Comparison of ENCODE assay signal across 24 mouse cellular contexts in the genomic region with DNA sequence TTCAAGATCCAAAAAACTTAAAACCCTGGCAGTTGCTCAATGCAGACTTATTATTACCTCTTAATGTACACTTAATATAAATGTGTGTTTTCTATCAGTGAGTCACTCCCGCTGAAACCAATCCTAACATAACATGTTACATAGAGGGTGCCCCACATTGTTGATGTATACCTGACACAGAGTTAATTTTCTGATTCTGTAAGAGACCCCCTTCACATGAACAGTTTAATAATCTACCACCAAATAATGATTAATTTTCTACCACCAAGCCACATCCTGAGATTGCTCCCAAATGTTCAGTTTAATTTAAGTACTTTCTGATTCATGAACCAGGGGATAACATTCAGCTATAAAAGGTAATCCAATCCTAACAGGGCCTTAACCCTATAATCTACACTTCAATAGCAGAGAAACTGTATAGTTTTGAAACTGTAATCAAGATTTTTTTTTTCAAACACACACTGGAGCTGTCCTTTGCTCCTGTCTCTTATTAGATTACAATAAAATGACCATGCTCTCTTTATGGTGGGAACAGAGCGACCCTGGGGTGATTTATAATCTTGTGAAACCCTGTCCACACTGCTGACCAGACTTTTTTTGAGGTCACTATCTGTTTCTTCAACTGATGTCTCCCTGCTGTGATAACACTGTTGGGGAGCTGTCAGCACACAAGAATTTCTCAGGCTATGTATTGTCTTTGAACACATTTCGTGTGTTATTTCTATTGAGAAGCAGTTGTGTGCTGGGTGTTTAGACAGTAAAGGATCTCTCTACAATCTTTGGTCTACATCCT. TPM values are rescaled to one million over a fixed set of nuclear protein-coding genes. Genes with fewer than 3 reads are reported as not detected.
A peak's percentile ranks its signal among the peaks of the same experiment; 100 is the strongest.
DNase-seq lines count a peak whose midpoint lies in the region; ATAC-seq lines count a peak whose summit lies in the region.
"Had no signal": no experiment of that assay in that cellular context is flagged by ENCODE, and none has a peak within 500 bp of the region (broad histone marks: within the 10 kb centered on the region; RNA-seq: fewer than 3 reads in every experiment).

No protein-coding gene starts in this region.

- peak; percentile 92 for ATAC-seq in kidney, embryonic 14.5 days (ENCODE audit: low FRiP score, low TSS enrichment)
- no peak for ATAC-seq in neural tube, embryonic 15.5 days (ENCODE audit: low FRiP score)
- ATAC-seq: CD4-positive, CD25-positive, alpha-beta regulatory T cell, adult 4 months; forebrain, embryonic 13.5 days; intestine, embryonic 16.5 days had no signal

- 18% methylated on average over 3 of the region's 3 CpGs for WGBS in kidney, embryonic 14.5 days
- WGBS in neural tube, embryonic 15.5 days = 37% methylated on average over 3 of the region's 3 CpGs

- no peak overlapping the region for H3K4me3 ChIP-seq in kidney, embryonic 14.5 days (ENCODE audit: low read length)
- H3K4me3 ChIP-seq in neural tube, embryonic 15.5 days (replicated peaks) = no peak overlapping the region
- H3K4me3 ChIP-seq: embryonic facial prominence, embryonic 15.5 days; forebrain, embryonic 13.5 days; heart, embryonic 15.5 days; hindbrain, embryonic 12.5 days; left cerebral cortex, adult 2 months; limb, embryonic 13.5 days; lung, embryonic 15.5 days had no signal

- H3K27ac ChIP-seq in kidney, embryonic 14.5 days (ENCODE audit: low read depth, low read length) = no peak overlapping the region
- no peak overlapping the region for H3K27ac ChIP-seq in neural tube, embryonic 15.5 days (replicated peaks)
- H3K27ac ChIP-seq: embryonic facial prominence, embryonic 15.5 days; forebrain, embryonic 13.5 days; heart, embryonic 15.5 days; hindbrain, embryonic 12.5 days; left cerebral cortex, adult 2 months; limb, embryonic 13.5 days; lung, embryonic 15.5 days had no signal

- H3K4me2 ChIP-seq in kidney, embryonic 14.5 days (replicated peaks; ENCODE audit: low read depth, low read length) = no peak overlapping the region
- no peak overlapping the region for H3K4me2 ChIP-seq in neural tube, embryonic 15.5 days
- H3K4me2 ChIP-seq: embryonic facial prominence, embryonic 15.5 days; forebrain, embryonic 13.5 days; hindbrain, embryonic 12.5 days; liver, embryonic 11.5 days; lung, embryonic 15.5 days had no signal

- no peaks in the 10 kb centered on the region for H3K27me3 ChIP-seq in kidney, embryonic 14.5 days (ENCODE audit: control insufficient read depth, insufficient read depth, low read length)
- no peaks in the 10 kb centered on the region for H3K27me3 ChIP-seq in neural tube, embryonic 15.5 days (replicated peaks)
- H3K27me3 ChIP-seq: embryonic facial prominence, embryonic 15.5 days; forebrain, embryonic 13.5 days; heart, embryonic 15.5 days; hindbrain, embryonic 12.5 days; limb, embryonic 13.5 days; lung, embryonic 15.5 days had no signal

- DNase-seq in kidney, adult 18-20 months = no peak
- peak; percentile 27 for DNase-seq in neural tube, embryonic 10.5 days (ENCODE audit: extremely low spot score, low spot score)
- peak; percentile 23 for DNase-seq in embryo, embryonic 11.5 days (ENCODE audit: low read depth, low spot score)
- DNase-seq in urinary bladder, postnatal 4 days (ENCODE audit: low spot score in 2 of 2) = no peak
- no peak for DNase-seq in left cerebral cortex, adult 18-20 months (ENCODE audit: low spot score in 2 of 2)
- DNase-seq: adrenal gland, postnatal 14 days; cerebellum, adult 11 months; cerebellum, adult 9-11 months; gastrocnemius, postnatal 10 days; kidney, postnatal 14 days; midbrain, embryonic 14.5 days; thymus, postnatal 4 days had no signal

- H3K9me3 ChIP-seq in kidney, embryonic 14.5 days (ENCODE audit: control insufficient read depth, low read length) = no peaks in the 10 kb centered on the region
- H3K9me3 ChIP-seq in neural tube, embryonic 15.5 days (replicated peaks) = no peaks in the 10 kb centered on the region
- H3K9me3 ChIP-seq: embryonic facial prominence, embryonic 15.5 days; forebrain, embryonic 13.5 days; heart, embryonic 15.5 days; hindbrain, embryonic 12.5 days; limb, embryonic 13.5 days; lung, embryonic 15.5 days had no signal

- H3K4me1 ChIP-seq in kidney, embryonic 14.5 days (ENCODE audit: control insufficient read depth, insufficient read depth, low read length) = peaks cover 16% of the 10 kb centered on the region; the same call in 1 of the 2 replicates
- H3K4me1 ChIP-seq in neural tube, embryonic 15.5 days = peaks cover 7% of the 10 kb centered on the region; the same call in 1 of the 2 replicates
- H3K4me1 ChIP-seq: embryonic facial prominence, embryonic 15.5 days; heart, embryonic 15.5 days had no signal

- no peaks in the 10 kb centered on the region for H3K36me3 ChIP-seq in kidney, embryonic 14.5 days (ENCODE audit: control insufficient read depth, insufficient read depth, low read length)
- H3K36me3 ChIP-seq in neural tube, embryonic 15.5 days = no peaks in the 10 kb centered on the region
- H3K36me3 ChIP-seq: embryonic facial prominence, embryonic 15.5 days; heart, embryonic 15.5 days; hindbrain, embryonic 12.5 days; limb, embryonic 13.5 days; lung, embryonic 15.5 days had no signal

- H3K9ac ChIP-seq in kidney, embryonic 14.5 days (ENCODE audit: low read depth, low read length) = no peak overlapping the region
- H3K9ac ChIP-seq in neural tube, embryonic 15.5 days (replicated peaks) = no peak overlapping the region
- H3K9ac ChIP-seq: embryonic facial prominence, embryonic 15.5 days; forebrain, embryonic 13.5 days; heart, embryonic 15.5 days; hindbrain, embryonic 12.5 days; limb, embryonic 13.5 days; lung, embryonic 15.5 days had no signal

RNA-seq across cellular contexts. Expression of gene Dach1, which starts 30.5 kb away (rescaled TPM):
- polyA plus RNA-seq in kidney, embryonic 14.5 days (2014; fragmentation: Nextera tagmentation; extraction: Ambion mirVana) = 28.3 and 39.3 TPM in 2 replicates
- 12.6 and 14.9 TPM in 2 replicates for polyA plus RNA-seq in neural tube, embryonic 15.5 days (2015; fragmentation: Nextera tagmentation; extraction: Ambion mirVana)
- 10 to 100 TPM in 1 of 2 experiments, 1 to 10 TPM in 1; 7.0 to 10.4 TPM for total RNA-seq in left cerebral cortex, adult 18-20 months (2021)
- polyA plus RNA-seq: CD4-positive, CD25-positive, alpha-beta regulatory T cell, adult 4 months had no signal

Comparison
In these comparisons a context has a peak if more than half of its experiments do, and no peak if none do; other contexts are left out.
1. DNase-seq: peak in neural tube, embryonic 10.5 days (single experiment) and embryo, embryonic 11.5 days (single experiment); none in kidney, adult 18-20 months (single experiment), urinary bladder, postnatal 4 days (0 of 2) and left cerebral cortex, adult 18-20 months (0 of 2).